Mouse (Mus musculus) CD8-positive naive resting alpha-beta T cell, adult 2 months (primary cell): ENCODE results near the gene Glb1l.
A peak's percentile ranks its signal among the peaks of the same experiment; 100 is the strongest.
"Not testable (repeated sequence)": the region's sequence is repeated elsewhere in the genome, so short reads cannot be mapped to it uniquely, and the experiment has no call there.

Experiments
- DNase-seq, 2 experiments: peaks; one replicate each; pipeline ENCODE4 v3.0.0; 2022; ENCODE audit warnings: low read depth in 2 of 2, low spot score in 2 of 2

Glb1l gene

GRCm38 (mm10) chr1:75210136-75211087 is at the start of gene Glb1l, which contains the start of gene Stk16:
Glb1l (minus strand) TSS chr1:75210813.
Stk16 (plus strand) TSS chr1:75210838.
- peak; percentile 84 to 88 for DNase-seq

GRCm38 (mm10) chr1:75255516-75256046 is 45.0 kb upstream of the Glb1l start:
- DNase-seq = no peak

GRCm38 (mm10) chr1:75254625-75255013 is 44.0 kb upstream of the Glb1l start:
- no peak for DNase-seq

DNA sequence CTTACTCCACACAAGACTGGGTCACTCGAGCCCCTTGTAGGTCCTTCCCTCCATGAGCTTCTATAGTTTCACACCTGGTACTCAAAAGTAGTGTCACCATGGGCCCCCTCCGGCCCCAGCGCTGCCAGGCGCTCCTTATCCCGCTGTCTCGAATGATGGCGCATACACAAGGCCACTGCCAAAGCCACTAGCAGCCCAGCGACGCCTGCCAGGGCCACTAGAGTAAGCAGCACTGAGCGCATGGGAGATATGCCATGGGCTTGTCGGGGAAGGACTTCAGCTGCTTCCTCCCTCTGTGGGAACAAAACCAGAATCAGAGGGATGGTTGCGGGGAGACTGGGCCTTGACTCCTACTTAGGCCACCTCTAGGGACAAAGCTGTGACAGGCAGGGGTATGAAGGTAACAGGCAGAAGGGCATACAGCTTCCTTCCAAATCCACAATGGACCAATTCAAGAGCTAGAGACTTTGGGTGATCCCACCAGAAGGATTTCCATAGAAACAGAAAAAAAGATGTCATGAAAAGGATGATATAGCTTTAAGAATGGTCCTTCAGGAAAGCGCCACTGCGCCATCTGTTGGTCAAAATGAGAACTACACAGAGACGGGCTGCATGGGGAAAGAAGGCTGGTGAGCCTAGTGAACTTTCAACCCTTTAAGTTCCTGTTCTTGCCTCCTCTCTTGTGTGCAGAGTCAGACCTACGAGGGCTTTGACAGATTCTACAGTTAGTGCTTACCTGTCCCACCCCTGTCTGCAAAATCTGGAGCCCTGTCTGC is 43.4 kb upstream of the Glb1l start:
- peak; percentile 83 to 89 for DNase-seq

DNA sequence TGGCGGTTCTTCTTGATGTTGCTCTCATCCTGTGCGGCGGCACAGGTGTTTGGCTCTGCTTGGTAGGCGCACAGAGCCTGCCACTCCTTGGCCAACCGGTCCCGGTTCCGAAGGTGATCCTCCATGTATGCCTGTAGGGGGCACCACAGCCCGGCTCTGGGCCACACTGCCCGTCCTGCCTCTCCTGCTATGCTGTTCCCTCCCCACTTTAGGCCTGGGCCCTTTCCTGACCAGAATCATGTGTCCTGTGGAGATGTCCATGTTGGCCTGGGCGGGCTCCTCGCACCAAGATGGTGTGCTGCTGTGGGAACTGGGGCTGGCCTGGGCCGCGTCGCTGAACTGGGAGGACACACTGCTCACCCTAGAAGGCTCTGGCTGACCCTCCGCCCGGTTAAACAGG is 42.4 kb upstream of the Glb1l start:
- DNase-seq = no peak

DNA sequence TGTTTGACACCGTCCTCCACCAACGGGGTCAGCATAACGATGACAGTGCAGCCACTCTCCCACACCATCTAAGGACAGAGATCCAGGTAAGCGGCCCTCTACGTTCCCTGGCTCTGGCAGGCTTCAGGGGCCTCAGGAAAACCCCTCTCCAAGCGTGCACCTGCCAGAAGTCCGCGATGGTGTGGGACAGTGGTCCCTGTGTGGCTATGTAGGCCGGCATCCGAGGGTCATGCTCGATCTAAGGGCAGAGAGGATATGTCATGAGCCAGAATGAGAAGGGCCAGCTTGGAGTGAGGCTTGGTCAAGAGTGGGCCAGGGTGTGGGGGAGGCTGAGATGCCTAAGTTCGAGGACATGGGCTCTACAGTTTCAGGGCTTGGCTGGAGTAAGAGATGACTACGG is 41.7 kb upstream of the Glb1l start:
- no peak for DNase-seq

GRCm38 (mm10) chr1:75251112-75251970 is 40.7 kb upstream of the Glb1l start:
- DNase-seq = peak; percentile 82 to 84

DNA sequence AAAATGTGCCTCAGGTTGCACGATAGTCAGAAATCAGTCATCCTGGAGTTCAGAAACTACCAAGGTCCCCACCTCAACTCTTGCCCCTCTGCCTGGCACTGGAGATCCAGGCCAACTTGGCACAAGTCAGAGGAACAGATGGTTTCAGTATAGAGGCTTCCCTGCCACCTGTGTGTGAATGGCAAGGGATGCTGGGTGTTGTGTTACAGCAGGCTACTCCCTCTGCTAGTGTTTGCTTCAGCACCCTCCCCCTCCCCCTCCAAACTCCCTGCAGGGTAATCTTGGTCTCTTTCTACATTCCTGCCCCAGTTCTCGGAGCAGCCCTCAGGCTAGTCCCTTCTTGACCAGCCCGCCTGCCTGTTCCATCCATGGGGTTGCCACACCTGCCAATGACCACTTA is 39.9 kb upstream of the Glb1l start:
- DNase-seq = no peak

DNA sequence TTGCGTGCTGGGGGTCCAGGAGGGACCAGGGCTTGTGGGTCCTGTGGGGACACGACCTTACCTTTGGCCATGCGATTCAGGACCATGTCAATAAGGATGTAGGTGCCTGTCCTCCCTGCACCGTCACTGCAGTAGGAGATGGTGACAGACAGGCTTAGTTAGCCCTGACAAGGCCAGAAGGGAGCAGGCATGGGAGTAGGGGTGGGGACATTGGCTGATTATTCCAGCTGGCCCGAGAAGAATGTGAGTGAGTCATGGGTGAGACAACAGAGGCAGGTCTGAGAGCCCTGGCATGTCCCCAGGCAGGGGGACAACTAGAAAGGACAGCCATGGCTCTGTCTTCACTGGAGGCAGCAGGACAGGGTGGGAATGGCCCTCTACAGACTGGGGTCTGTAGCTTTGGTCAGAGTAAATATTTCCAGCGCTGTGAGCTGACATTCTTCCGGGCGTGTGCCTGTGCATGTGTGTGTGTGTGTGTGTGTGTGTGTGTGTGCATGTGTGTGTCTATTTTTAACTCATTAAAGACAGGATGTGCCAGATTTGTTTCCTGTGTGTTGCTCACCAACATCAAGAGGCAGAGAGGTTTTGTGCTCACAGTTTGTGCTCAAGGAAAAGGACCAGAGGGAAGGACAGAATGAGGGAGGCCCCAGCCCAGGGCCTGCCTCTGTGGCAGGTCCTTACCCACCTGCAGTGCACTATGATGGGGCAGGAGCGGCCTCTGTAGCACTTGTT is 37.6 kb upstream of the Glb1l start:
- DNase-seq = no peak

- no peak for DNase-seq
Observed at GRCm38 (mm10) chr1:75247071-75247930, 36.7 kb upstream of the Glb1l start.

- DNase-seq = no peak
Observed at GRCm38 (mm10) chr1:75244836-75245235, 34.2 kb upstream of the Glb1l start.

DNA sequence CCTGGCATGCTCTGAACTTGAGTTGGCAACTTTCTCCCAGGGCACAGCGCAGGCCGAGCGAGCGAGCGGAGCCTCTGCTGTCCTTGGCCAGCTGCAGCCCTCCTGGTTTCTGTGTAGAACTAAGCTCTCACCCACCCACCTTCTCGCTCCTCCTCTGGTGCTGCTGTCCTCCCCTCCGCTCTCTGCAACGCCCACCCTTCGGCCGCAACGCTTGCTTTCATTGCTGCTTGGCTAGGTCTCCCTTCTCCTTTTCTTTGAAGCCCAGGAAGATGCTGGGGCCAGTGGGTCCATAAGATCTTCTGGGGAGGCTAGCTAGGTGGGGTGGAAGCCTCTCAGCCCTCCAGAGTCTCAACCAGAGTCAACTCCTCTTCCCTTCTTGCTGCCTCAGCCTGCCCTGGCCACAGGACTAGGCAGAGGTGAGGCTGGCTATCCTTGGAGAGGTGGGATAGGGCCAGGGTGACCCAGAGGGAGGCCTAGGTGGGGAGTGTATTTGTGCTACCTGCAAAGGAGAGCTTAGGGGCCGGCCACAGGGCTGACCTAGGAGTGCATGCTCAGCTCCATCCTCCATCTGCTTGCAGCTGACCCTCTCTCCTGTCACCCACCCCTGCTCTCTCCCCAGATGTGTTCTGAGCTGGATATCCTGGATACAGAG is 33.7 kb upstream of the Glb1l start:
- no peak for DNase-seq

DNA sequence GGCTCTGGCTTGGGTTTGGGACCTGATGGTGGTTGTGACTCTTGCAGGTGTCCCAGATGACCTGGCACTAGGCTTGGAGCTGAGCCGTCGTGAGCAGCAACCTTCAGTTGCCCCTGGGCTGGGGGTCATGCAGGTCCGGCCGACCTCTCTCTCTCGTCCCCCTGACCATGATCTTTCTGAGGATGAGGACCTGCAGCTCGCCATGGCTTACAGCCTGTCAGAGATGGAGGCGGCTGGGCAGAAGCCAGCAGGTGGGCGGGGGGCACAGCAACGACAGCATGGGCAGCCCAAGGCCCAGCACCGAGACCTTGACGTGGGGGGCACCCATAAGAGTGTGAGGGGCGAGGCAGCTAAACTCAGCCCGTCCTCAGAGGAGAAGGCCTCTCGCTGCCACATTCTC is 32.8 kb upstream of the Glb1l start:
- DNase-seq = no peak

DNA sequence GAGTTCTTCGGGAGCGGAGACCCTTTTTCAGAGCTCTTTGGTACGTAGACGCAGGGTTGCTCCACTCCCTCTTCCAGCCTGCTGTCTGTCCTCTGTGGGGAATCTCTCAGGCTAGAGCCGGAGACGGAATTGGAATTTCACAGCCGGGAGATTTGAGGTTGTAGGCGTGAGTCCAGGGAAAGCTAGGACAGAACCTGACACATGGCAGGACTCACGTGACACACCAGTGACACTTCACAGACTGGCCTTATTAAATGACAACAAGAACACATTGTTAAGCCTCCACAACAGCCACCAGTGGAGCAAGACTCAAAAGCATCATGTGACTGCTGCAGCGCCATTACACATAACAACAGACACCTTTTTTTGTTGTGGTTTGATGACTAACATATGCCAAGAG is 29.0 kb upstream of the Glb1l start:
- no peak for DNase-seq

GRCm38 (mm10) chr1:75236117-75237050 is 25.8 kb upstream of the Glb1l start, which contains the start of gene Dnajb2:
Dnajb2 (plus strand) TSS chr1:75236406.
- peak; percentile 76 to 77 for DNase-seq

DNA sequence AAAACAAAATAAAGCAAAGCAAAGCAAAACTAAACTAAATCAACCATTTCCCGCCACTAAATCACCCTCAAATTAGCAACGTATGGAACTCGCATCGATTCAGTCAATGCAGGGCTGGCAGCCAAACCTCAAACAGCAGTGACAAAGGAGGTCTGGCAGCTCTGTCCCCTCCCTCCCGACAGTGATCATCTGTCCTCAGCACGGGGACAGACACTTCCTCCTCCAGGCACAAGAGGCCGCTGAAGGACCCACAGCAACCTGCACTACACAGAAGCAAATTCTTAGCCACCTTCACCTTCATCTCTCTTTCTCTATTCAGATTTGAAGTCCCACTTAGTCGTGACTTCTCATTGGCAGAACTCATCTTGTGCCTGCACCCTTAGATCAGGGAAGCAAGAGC is 24.0 kb upstream of the Glb1l start:
- DNase-seq = peak; percentile 64 to 69

- not testable (repeated sequence) for DNase-seq
Observed at GRCm38 (mm10) chr1:75232489-75232888, 21.9 kb upstream of the Glb1l start.
